Mouse (Mus musculus) heart, embryonic 12.5 days (tissue): ENCODE measurements around the gene 4930426L09Rik. TPM values are rescaled to one million over a fixed set of nuclear protein-coding genes. Genes with fewer than 3 reads are reported as not detected.
A peak's percentile ranks its signal among the peaks of the same experiment; 100 is the strongest.

Experiments
- ATAC-seq: fragments of 200-750 bp; cut with Nextera tagmentation; 2 replicates; pipeline ENCODE4 v1.8.0; 2017; ENCODE audit warnings: moderate TSS enrichment, moderate library complexity; ENCODE audit not compliant: insufficient number of reproducible peaks, low FRiP score
- H3K27ac ChIP-seq: fragments of 300-500 bp; sonication (generic); 2 replicates; pipeline ENCODE4 v1.5.1; 2016; ENCODE audit warnings: mild to moderate bottlenecking, moderate library complexity; ENCODE audit not compliant: poor library complexity, severe bottlenecking
- H3K27me3 ChIP-seq: fragments of 300-500 bp; sonication (generic); replicated peaks from 2 replicates; pipeline ENCODE4 v1.6.1; 2016; ENCODE audit warnings: mild to moderate bottlenecking, moderate library complexity
- H3K36me3 ChIP-seq: fragments of 300-500 bp; sonication (generic); 2 replicates; pipeline ENCODE4 v1.6.1; 2016; ENCODE audit warnings: mild to moderate bottlenecking, moderate library complexity
- H3K4me1 ChIP-seq: fragments of 300-500 bp; sonication (generic); replicated peaks from 2 replicates; pipeline ENCODE4 v1.6.1; 2016; ENCODE audit warnings: mild to moderate bottlenecking
- H3K4me2 ChIP-seq: fragments of 300-500 bp; sonication (generic); 2 replicates; pipeline ENCODE4 v1.6.1; 2016; ENCODE audit warnings: mild to moderate bottlenecking, moderate library complexity
- H3K4me3 ChIP-seq: fragments of 300-500 bp; sonication (generic); 2 replicates; pipeline ENCODE4 v1.5.1; 2016; ENCODE audit warnings: mild to moderate bottlenecking
- H3K9ac ChIP-seq: fragments of 300-500 bp; sonication (generic); 2 replicates; pipeline ENCODE4 v1.6.1; 2016; ENCODE audit warnings: mild to moderate bottlenecking, moderate library complexity
- H3K9me3 ChIP-seq: fragments of 300-500 bp; sonication (generic); replicated peaks from 2 replicates; pipeline ENCODE4 v1.6.1; 2016; ENCODE audit warnings: mild to moderate bottlenecking, moderate library complexity
- WGBS: fragments of 180-500 bp; shearing (Covaris S2); methylation state at CpG from one replicate; pipeline ENCODE4 v1.1.7; 2016; 5-methylcytosine and 5-hydroxymethylcytosine counted together
- polyA plus RNA-seq: library from polyadenylated mRNA; unstranded; fragments of >200 nt; fragmentation: Nextera tagmentation; extraction: Ambion mirVana; gene quantifications from 2 replicates; pipeline ENCODE4 v1.2.1, GENCODE M21; 2016

4930426L09Rik gene
- polyA plus RNA-seq, 1 experiment from 2014 or later = 0.57 TPM

DNA sequence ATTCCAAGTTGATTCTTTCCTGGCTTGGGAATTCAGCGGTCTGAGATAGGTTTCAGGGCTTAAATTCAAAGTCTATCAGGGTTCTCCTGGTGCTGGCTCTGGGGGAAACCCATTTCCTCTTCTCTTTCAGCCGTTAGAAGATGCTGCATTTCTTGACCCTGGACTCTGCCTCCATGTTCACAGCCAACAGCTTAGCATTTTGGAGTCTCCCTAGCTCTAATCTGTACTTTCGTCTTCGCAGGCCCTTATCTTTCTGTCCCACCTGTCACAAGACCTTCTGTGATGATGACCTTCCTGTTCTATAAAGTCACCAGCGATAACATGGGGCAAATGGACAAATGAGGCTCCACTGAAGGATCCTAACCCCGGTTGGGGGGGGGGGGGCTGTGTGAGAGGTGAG, 13.3 kb downstream of the 4930426L09Rik start:
- no peak overlapping the region for H3K27ac ChIP-seq
- no peaks in the 10 kb centered on the region for H3K36me3 ChIP-seq
- H3K9ac ChIP-seq = no peak overlapping the region
- no peak overlapping the region for H3K4me3 ChIP-seq
- no peaks in the 10 kb centered on the region for H3K4me1 ChIP-seq
- no peaks in the 10 kb centered on the region for H3K27me3 ChIP-seq
- no peaks in the 10 kb centered on the region for H3K9me3 ChIP-seq
- H3K4me2 ChIP-seq = no peak overlapping the region
- 51% methylated on average over 6 of the region's 6 CpGs for WGBS
- peak; percentile 93 for ATAC-seq

DNA sequence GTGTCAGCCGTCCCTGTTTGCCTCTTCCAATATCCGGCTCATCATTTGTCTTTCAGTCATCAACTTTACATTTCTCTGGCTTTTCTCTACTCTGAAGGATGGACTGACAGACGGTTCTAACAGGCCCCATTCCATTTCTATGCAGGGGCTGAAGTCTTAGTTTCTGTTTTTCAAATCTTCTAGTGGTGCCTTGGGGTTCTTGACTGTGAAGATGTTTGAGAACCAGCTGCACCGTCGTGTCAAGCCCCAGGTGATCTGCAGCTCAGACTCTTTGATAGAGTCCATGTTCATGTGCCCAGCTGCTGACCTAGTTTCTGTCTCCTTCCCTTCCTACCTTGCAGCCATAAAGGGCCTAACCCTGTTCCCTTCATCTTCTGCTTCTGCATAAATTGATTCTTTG, 18.2 kb downstream of the 4930426L09Rik start:
- Histone ChIP-seq H3K27ac (no peak overlapping the region), H3K4me3 (no peak overlapping the region), H3K36me3 (no peaks in the 10 kb centered on the region), H3K27me3 (no peaks in the 10 kb centered on the region), H3K9me3 (no peaks in the 10 kb centered on the region), H3K4me1 (peaks cover 2% of the 10 kb centered on the region; the same call in 1 of the 2 replicates), H3K4me2 (no peak overlapping the region), H3K9ac (no peak overlapping the region)
- 74% methylated on average over 5 of the region's 5 CpGs for WGBS
- ATAC-seq = no peak

DNA sequence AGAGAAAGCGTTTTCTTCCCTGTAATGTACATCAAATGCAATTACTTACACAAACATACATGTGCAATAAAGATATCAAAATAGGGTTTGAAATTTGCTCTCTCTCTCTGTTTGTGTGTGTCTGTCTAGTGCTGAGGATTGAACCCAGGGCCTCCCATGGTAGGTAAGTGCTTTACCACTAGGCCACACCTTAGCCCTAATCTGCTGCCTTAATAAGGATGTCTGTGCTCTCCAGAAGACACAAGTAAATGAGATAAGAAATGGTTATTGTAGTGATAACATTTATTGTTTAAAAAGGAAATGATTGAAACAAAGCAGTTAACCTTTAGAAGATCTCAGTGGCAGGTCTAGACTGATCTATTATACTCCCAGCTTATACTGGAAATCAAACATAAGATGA, 18.7 kb downstream of the 4930426L09Rik start:
- Histone ChIP-seq H3K27ac (no peak overlapping the region), H3K9ac (no peak overlapping the region), H3K27me3 (no peaks in the 10 kb centered on the region), H3K4me1 (peaks cover 6% of the 10 kb centered on the region), H3K36me3 (no peaks in the 10 kb centered on the region), H3K4me2 (no peak overlapping the region), H3K4me3 (no peak overlapping the region), H3K9me3 (no peaks in the 10 kb centered on the region)
- ATAC-seq = no peak
- 74% methylated on average over 1 of the region's 1 CpGs for WGBS

DNA sequence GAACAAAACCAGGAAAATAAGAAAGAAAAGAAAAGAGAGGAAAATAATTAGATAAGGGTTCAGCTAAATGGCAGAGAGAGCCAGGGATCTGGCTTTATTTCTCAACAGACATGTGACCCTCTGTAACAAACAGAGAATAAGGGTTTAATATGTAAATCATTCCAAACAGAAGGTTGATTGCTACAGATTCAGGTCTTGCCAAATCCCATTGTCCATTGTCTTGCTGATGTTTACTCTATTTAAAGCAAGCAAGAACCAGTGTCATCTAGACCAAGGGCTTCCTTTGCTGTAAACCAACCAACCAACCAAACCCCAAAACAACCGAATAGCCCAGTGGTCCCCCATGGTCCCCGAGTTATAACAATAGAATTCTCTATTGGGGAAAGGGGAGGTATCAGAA, 19.9 kb downstream of the 4930426L09Rik start:
- no peak for ATAC-seq
- 83% methylated on average over 2 of the region's 2 CpGs for WGBS

DNA sequence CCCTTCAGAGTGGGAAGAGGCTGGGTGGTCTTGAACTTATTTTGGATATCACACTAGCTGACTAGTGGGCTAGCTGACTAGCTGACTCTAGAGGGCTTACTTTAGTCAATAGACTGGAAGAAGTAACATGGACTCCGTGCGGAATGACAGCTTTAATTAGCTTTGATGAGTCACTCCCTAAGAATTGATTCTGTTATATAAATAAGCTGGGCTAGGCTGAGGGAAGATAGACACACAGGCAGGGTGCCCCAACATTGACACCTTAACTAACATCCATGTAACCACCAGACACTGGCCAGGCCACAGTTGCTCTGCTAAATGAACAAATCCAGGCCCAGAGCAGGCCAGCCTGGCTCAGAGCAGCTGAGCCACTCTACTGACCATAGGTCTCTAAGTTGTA, 26.7 kb downstream of the 4930426L09Rik start:
- Histone ChIP-seq H3K9me3 (no peaks in the 10 kb centered on the region), H3K36me3 (no peaks in the 10 kb centered on the region), H3K4me2 (no peak overlapping the region), H3K27me3 (no peaks in the 10 kb centered on the region), H3K4me1 (peaks cover 15% of the 10 kb centered on the region), H3K27ac (no peak overlapping the region), H3K9ac (no peak overlapping the region), H3K4me3 (no peak overlapping the region)
- ATAC-seq = no peak
- WGBS = 57% methylated on average over 2 of the region's 2 CpGs

More for the DNA sequence above, 19.9 kb downstream of the 4930426L09Rik start:
- no peak overlapping the region for H3K27ac ChIP-seq
- no peaks in the 10 kb centered on the region for H3K27me3 ChIP-seq
- no peaks in the 10 kb centered on the region for H3K9me3 ChIP-seq
- no peak overlapping the region for H3K4me2 ChIP-seq
- no peak overlapping the region for H3K9ac ChIP-seq
- H3K4me1 ChIP-seq = peaks cover 10% of the 10 kb centered on the region
- no peaks in the 10 kb centered on the region for H3K36me3 ChIP-seq
- no peak overlapping the region for H3K4me3 ChIP-seq

DNA sequence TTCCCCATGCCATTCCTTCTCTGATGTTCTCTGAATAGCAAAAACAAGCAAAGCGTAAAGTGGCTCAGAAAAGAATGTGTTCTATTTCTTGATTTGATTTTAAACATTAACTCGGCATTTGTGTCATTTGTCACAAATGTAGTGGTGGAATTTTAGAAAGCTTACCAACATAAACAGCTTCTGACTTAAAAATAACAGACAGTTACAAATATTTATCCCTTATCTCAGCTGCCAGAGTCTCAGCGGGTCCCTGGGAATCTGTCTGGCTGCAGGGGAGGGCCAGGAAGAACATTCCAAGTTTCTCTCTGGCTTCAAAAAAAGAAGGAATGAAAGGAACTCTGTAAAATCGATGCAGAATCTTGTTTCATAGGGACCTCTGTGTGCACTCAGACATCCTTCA, 39.3 kb downstream of the 4930426L09Rik start:
- WGBS = 25% methylated on average over 4 of the region's 4 CpGs
- H3K9me3 ChIP-seq = no peaks in the 10 kb centered on the region
- H3K9ac ChIP-seq = no peak overlapping the region
- H3K27ac ChIP-seq = no peak overlapping the region
- H3K4me2 ChIP-seq = no peak overlapping the region
- no peak for ATAC-seq
- no peak overlapping the region for H3K4me3 ChIP-seq
- H3K36me3 ChIP-seq = no peaks in the 10 kb centered on the region
- H3K27me3 ChIP-seq = no peaks in the 10 kb centered on the region
- H3K4me1 ChIP-seq = peaks cover 5% of the 10 kb centered on the region; the same call in 1 of the 2 replicates

DNA sequence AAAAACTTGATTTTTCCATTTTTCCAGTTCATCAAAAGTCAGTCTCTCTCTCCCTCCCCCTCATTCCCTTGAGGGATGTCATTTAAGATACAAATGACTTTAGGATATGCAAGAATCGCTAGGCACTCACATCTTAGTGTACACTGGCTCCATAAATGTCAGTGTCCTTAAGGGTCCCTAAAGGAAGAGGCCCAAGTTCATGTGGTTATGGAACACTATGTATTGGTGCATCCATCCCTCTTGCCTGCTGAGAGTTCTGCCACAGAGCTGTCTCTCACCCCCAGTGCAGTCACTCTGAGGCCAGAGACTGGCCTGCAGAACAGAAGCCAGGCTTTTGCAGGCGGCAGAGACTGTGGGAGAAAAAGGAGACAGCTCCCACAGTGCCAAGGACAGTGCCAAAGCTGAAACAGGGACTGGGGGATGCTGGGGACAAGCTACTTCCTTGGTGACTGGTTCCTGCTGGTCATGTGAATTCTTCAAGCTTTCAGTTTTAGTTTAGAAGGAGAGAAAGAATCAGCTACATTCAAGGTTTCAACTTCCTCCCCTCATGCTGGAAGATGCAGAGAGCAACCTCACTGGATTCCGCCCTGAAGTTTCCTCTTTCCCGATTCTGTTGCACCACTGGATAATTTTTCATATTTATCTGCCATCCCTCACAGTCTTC, 39.9 kb downstream of the 4930426L09Rik start:
- no peak overlapping the region for H3K4me3 ChIP-seq
- no peaks in the 10 kb centered on the region for H3K36me3 ChIP-seq
- H3K9ac ChIP-seq = no peak overlapping the region
- H3K4me1 ChIP-seq = peaks cover 5% of the 10 kb centered on the region; the same call in 1 of the 2 replicates
- H3K27me3 ChIP-seq = no peaks in the 10 kb centered on the region
- no peaks in the 10 kb centered on the region for H3K9me3 ChIP-seq
- no peak for ATAC-seq
- peak overlapping the region; percentile 54; the same call in 1 of the 2 replicates for H3K27ac ChIP-seq
- 66% methylated on average over 4 of the region's 4 CpGs for WGBS
- H3K4me2 ChIP-seq = no peak overlapping the region

DNA sequence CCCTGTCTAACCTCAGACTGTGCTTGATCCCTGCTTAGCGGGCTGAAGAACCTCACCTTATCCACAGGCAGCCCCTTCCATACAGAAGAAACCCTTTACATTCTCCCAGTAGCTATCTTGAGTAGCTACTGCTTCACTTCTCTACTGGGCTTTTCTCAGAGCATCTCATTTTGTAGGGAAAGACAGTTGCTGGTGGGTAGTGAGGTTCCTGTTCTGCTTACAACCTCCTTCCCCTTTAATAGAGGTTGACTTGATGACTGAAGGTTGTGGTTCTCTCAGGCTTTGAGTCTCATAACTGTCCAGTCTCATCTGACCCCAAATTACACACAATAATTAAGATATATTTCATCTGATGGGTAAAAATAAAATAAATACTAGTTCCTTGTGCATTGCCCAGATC, 50.1 kb downstream of the 4930426L09Rik start:
- Histone ChIP-seq H3K4me3 (no peak overlapping the region), H3K27ac (no peak overlapping the region), H3K9ac (no peak overlapping the region), H3K27me3 (no peaks in the 10 kb centered on the region), H3K9me3 (no peaks in the 10 kb centered on the region), H3K36me3 (no peaks in the 10 kb centered on the region), H3K4me2 (no peak overlapping the region), H3K4me1 (no peaks in the 10 kb centered on the region)
- no peak for ATAC-seq
- WGBS = 78% methylated on average over 1 of the region's 1 CpGs

DNA sequence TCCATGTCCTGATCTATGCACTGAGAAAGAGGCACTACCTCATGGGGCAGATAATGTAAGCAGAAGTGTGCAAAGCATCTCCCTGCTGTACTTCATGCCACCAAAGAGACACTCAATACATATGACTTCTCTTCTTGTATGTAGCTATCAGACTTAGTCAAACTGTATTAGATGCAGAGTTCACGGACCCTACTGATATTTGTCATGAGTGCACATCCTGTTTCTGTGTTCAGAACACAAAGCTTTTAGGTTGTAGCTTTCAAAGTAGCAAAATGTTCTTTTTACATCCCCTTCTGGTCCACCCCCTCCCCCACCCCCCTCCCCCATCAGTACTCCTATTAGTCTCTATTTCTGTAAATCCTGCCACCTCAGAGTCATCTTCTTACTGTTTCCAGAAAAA, 51.2 kb downstream of the 4930426L09Rik start:
- no peaks in the 10 kb centered on the region for H3K9me3 ChIP-seq
- no peaks in the 10 kb centered on the region for H3K4me1 ChIP-seq
- WGBS = 84% methylated on average over 1 of the region's 1 CpGs
- H3K4me3 ChIP-seq = no peak overlapping the region
- no peak overlapping the region for H3K27ac ChIP-seq
- no peaks in the 10 kb centered on the region for H3K36me3 ChIP-seq
- H3K27me3 ChIP-seq = no peaks in the 10 kb centered on the region
- no peak overlapping the region for H3K4me2 ChIP-seq
- no peak overlapping the region for H3K9ac ChIP-seq
- ATAC-seq = no peak

Other genes with a start within 250 kb of the 4930426L09Rik start
- gene Pip4k2a, start 217 bp upstream of the 4930426L09Rik start, polyA plus RNA-seq = 8.6 TPM in 2 replicates
- gene Armc3, start 201.0 kb downstream of the 4930426L09Rik start, polyA plus RNA-seq = not detected in 2 replicates